Mouse (Mus musculus) splenic B cell, adult 2 months (primary cell): ENCODE results near the gene Gm10563.

Experiments
- DNase-seq: peaks from one replicate; pipeline ENCODE4 v3.0.0-alpha.2; 2011; ENCODE audit warnings: low read depth, low spot score
- H3K27me3 ChIP-seq: 2 replicates; pipeline ENCODE4 v1.6.1; 2012; ENCODE audit warnings: mild to moderate bottlenecking, low read length, moderate library complexity, mixed read lengths; ENCODE audit not compliant: control insufficient read depth, poor library complexity, insufficient read depth, severe bottlenecking
- H3K36me3 ChIP-seq: 2 replicates; pipeline ENCODE4 v1.6.1; 2012; ENCODE audit warnings: mild to moderate bottlenecking, low read length, moderate library complexity, mixed read lengths; ENCODE audit not compliant: control insufficient read depth, poor library complexity, insufficient read depth, severe bottlenecking

The Gm10563 gene

DNA sequence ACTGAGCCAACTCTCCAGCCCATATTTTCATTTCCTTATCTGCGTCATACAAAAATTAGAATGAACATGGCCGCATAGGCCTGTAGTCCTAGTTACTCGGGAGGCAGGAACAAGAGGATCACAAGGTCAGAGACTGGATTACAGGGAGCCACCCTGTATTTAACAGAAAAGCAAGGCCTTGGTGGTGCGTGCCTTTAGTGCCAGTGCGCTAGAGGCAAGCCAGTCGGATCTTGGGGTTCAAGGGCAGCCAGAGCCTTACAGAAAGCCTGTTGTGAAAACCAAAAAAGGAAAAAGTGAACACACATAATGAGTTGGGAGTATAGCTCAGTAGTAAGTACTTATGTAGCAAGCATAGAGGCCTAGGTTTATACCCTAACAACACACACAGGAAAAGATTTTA, 75.4 kb downstream of the Gm10563 start:
- no peaks in the 10 kb centered on the region for H3K27me3 ChIP-seq
- no peaks in the 10 kb centered on the region for H3K36me3 ChIP-seq
- no peak for DNase-seq

DNA sequence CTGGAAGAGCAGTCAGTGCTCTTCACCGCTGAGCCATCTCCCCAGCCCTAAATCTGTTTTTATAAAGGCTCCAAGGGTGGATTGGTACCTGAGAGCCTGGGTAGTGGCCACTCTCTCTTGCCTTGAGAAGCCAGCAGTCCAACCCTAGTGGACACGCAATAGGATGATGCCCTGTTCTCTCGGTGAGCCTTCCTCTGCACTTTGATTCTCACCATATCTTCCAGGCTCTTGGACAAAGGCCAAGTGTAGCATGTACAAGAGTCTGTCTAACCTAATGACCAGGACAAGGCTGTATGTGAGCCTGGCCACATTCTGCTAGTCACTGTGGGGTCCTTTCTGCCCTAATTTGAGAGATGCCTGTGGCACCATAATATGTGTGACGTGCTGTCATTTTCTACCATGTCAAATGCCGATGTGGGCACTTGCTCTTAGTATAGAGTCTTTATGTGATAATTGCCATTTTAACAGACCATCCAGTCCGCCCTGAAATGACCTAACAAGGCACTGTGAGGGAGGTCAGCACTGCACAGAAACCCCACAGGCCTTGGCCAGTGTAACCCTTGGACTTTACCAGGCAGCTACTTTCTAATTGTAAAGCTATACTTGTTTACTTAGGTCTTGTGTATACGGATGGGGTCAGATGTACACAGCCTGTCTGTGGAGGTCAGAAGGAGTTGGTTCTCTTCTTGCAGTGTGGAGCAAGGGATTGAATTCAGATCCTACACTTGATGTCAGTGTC, 76.4 kb downstream of the Gm10563 start:
- no peaks in the 10 kb centered on the region for H3K27me3 ChIP-seq
- H3K36me3 ChIP-seq, result no peaks in the 10 kb centered on the region
- DNase-seq, result no peak

- H3K27me3 ChIP-seq, result no peaks in the 10 kb centered on the region
- peak; percentile 76 for DNase-seq
- H3K36me3 ChIP-seq, result no peaks in the 10 kb centered on the region
Measured at GRCm38 (mm10) chr4:155568170-155568569, 77.0 kb downstream of the Gm10563 start.

GRCm38 (mm10) chr4:155566555-155566954, 78.7 kb downstream of the Gm10563 start:
- no peaks in the 10 kb centered on the region for H3K27me3 ChIP-seq
- DNase-seq, result no peak
- no peaks in the 10 kb centered on the region for H3K36me3 ChIP-seq
